Mouse (Mus musculus) kidney, postnatal 25 days (tissue): ENCODE measurements around the gene Ermn.

ENCODE experiments used
- DNase-seq, 2 experiments: peaks; one replicate each; pipeline ENCODE4 v3.0.0; 2021; ENCODE audit warnings: mixed read lengths in 2 of 2

Gene Ermn

GRCm38 (mm10) chr2:58052821-58053581, at the start of gene Ermn:
Gene Ermn, minus strand, starts transcription at chr2:58052864.
- no peak for DNase-seq

GRCm38 (mm10) chr2:58094818-58095217, 42.2 kb upstream of the Ermn start:
- DNase-seq = no peak

- DNase-seq = no peak
Measured at GRCm38 (mm10) chr2:58086420-58086819, 33.8 kb upstream of the Ermn start.

GRCm38 (mm10) chr2:58079849-58080248, 27.2 kb upstream of the Ermn start:
- DNase-seq = no peak

- DNase-seq = peak; percentile 53 to 72
Measured at GRCm38 (mm10) chr2:58055383-58055782, 2.7 kb upstream of the Ermn start.

- DNase-seq = no peak
Measured at GRCm38 (mm10) chr2:58041867-58042266, 10.8 kb downstream of the Ermn start.

GRCm38 (mm10) chr2:58036926-58037325, 15.7 kb downstream of the Ermn start:
- DNase-seq = no peak

GRCm38 (mm10) chr2:58035635-58036034, 17.0 kb downstream of the Ermn start:
- DNase-seq = no peak

GRCm38 (mm10) chr2:58031431-58031830, 21.2 kb downstream of the Ermn start:
- no peak for DNase-seq

GRCm38 (mm10) chr2:58029404-58029803, 23.3 kb downstream of the Ermn start:
- DNase-seq = no peak

- no peak for DNase-seq
Measured at GRCm38 (mm10) chr2:58026740-58027139, 25.9 kb downstream of the Ermn start.

GRCm38 (mm10) chr2:58023556-58023955, 29.1 kb downstream of the Ermn start:
- DNase-seq = no peak

GRCm38 (mm10) chr2:58007081-58007480, 45.6 kb downstream of the Ermn start:
- no peak for DNase-seq

- DNase-seq = no peak
Measured at GRCm38 (mm10) chr2:58001497-58001896, 51.2 kb downstream of the Ermn start.

- peak in 1 of 2 experiments; percentile 30 for DNase-seq
Measured at GRCm38 (mm10) chr2:57997752-57998430, 54.8 kb downstream of the Ermn start, which contains the start of gene Galnt5. Gene Galnt5, plus strand, starts transcription at chr2:57997884.
